Mouse (Mus musculus) right cerebral cortex, postnatal 14 days (tissue): ENCODE measurements around the gene Arhgef39.

ENCODE experiments used
- DNase-seq: peaks from one replicate; pipeline ENCODE4 v3.0.0; 2022

Arhgef39 gene

DNA sequence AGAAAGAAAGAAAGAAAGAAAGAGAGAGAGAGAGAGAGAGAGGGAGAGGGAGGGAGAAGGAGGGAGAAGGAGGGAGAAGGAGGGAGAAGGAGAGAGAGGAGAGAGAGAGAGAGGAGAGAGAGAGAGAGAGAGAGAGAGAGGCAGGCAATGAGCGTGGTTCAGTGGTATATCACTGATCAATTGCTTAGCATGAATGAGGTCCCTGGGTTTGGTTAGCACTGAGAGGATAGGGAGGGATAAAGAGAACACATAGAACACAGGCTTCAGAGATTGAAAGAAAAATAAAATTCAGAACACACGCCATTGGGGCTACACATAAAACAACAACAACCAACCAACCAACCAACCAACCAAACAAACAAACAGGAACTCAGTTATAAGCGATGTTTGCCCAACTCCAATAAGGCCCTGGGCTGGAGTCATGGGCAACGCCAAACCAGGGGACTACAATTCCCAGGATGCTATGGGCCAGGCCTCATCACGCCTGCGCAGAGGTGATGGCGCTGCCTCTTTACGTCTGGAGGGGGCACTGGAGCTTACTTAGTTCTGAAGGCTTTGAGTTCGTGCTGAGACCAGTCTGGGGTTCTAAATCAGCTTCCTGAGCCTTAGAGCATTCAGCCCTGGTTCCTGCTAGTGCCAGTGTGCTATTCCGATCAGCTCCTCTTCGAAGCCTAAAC, 21.5 kb downstream of the Arhgef39 start:
- peak; percentile 81 for DNase-seq

DNA sequence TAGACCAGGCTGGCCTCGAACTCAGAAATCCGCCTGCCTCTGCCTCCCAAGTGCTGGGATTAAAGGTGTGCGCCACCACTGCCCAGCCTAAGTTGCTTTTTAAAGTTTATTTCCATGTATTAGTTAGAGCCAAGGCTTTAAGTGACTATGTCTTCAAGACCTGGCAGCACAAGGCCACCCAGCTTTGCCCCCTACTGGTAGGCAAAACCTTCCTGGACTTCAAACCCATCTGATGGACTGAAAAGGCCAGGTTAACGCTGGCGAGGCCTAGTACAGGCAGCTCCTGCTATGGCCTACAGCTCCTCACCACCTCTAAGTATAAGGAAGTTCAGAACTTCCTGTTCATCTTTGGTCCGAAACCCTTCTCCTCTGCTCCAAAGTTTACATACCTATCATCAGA, 22.9 kb downstream of the Arhgef39 start:
- DNase-seq = no peak

GRCm38 (mm10) chr4:43473636-43474035, 25.9 kb downstream of the Arhgef39 start:
- DNase-seq = no peak

DNA sequence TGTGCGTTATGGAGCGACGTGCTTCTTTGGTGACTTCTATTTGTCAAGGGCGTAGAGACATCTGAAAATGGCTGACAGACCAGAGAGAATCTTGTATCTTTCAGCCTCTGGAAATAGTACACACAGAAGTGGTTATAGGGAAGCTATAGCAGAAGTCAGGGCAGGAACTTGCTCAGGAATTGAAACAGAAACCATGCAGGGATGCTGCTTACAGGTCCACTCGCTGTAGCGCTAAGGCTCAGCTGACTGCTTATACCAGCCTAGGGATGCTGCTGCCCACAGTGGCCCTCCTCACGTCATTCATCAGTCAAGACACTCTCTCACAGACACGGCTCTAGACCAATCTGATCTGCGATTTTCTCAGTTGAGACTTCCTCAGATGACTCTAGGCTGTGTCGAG, 29.2 kb downstream of the Arhgef39 start:
- DNase-seq = no peak

GRCm38 (mm10) chr4:43466872-43467271, 32.6 kb downstream of the Arhgef39 start:
- no peak for DNase-seq

DNA sequence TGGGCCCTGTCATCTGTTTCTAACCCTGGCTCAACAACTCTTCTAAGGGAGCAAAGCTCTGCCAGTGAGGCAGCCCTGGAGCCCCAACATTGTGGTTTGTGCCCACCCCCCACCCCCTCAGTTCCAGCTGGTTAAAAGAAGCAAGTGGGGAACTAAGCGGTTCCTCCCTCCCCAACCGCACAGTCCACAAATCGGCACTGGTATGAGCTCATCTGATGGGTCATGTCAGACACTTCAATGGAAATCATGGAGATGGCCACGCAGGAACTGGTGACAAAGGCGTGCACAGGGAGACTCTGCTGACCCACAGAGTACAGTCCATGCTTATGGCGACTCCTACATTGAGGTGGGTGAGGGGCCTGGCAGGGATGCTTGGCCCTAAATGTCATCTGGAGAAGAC, 33.6 kb downstream of the Arhgef39 start:
- no peak for DNase-seq

GRCm38 (mm10) chr4:43463102-43463501, 36.4 kb downstream of the Arhgef39 start:
- DNase-seq = no peak

DNA sequence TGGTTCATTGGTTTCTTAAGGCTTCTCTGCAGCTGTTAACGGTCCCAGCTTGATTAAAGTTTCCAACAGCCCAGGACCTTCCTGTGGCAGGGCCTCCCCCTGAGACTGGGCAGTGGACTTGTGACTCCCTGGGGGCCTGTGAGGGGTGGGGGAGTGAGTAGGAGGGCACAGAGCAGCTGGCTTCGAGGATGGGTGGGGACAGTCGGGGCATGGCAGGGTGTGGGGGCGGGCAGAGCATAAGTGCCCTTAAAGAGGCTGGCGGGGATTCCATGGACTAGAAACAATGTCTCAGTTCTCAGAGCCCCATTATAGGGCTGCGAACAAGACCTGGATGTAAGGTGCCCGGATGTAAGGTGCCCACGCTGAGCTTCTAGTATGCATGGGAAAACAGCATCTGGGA, 42.4 kb downstream of the Arhgef39 start:
- no peak for DNase-seq

- no peak for DNase-seq
Measured at GRCm38 (mm10) chr4:43456470-43456869, 43.0 kb downstream of the Arhgef39 start.

DNA sequence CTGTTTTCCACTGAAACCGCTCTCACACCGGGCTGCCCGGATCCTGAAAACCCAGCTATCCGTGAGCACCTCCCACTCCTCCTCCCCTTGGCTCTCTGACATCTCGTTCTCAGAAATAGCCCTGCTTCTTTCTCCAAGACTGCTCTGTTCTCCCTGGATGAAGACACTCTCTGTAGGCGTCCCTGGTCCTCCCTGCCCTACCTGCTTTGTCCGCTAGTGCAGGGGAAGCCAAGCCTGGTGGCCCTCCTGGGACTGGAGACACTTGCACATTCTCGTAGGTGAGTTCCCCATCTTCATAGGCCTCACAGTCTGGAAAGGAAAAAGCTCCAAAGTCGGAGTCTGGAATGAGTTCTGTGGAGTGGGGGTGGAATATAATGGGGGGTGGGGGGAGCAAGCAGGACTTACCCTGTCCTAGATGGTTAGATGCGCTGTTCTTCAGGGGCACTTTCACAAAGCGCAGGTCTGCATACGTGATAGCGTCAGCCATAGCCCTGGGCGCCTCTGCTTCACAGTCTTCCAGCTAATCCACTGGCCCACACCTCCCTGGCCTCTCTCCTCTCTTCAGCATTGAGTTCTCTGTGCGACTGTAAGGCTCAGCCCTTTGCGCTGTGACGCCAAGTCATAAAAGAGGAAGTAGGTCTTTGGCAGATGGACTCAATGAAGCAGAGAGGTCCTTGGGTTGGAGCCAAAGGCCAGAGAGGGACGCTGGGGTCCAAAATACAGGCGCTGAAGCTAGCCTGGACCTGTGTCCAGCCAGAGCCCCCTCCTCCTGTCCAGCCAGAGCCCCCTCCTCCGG, 45.3 kb downstream of the Arhgef39 start, which contains the start of gene Cd72:
TSS of gene Cd72 (minus strand) at position 588 of the 796 bp plus-strand sequence.
- no peak for DNase-seq

DNA sequence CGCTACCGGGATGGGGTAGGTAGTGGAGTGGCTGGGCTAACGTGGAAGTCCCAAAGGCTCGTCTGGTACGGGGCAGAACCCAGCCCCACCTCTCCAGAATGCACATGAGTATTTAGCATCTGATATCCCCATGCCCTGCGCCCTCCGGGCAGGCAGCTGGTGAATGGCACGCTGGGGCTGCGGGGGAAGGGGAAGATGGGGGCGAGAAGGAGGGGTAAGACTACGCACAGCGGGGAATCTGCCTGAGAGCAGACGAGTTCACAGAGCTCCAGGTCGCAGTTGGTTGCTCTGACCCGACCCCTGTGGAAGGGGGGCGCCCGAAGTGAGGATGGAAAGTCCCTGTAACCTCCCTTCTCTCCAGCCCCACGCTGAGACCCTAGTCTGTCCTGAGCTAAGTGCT, 46.1 kb downstream of the Arhgef39 start:
- DNase-seq = no peak

- DNase-seq = no peak
Measured at GRCm38 (mm10) chr4:43452315-43452714, 47.2 kb downstream of the Arhgef39 start.

- no peak for DNase-seq
Measured at GRCm38 (mm10) chr4:43448554-43448953, 50.9 kb downstream of the Arhgef39 start.

GRCm38 (mm10) chr4:43447251-43447650, 52.2 kb downstream of the Arhgef39 start:
- DNase-seq = no peak
